ENCODE assay signal across 8 mouse cellular contexts in the genomic region with DNA sequence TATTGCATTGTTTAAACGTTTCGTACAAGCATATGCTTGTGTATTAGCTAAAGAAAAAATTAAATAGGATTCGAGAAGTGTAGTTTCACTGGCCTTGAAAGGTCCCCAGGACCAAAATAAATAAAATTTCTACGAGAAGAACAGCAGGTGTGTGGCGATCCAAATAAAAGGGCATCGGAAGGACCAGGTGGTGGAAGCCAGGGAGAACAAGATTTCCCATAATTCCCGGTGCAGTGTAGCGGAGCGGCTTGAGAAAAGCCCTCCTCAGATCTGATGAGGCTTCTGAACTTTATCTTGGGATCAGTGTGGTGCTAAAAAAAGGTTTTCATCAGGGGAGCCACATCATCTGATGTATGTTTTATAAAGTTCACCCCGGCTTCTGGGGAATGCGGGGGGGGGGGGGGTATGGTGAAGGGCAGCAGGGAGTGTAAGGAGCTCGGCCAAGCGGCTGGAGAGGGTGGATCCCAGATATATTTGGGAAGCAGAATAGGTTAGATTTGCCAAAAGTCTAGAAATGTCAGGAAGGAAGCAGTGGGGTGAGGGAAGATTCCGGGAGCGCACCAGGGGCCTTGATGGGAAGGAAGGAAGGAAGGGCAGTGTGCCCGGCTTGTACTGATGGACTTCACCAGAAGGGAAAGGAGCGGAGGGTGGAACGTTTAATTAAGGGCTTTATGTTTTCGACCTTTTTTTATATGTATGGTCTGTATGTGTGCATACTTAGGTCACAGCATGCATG. TPM values are rescaled to one million over a fixed set of nuclear protein-coding genes. Genes with fewer than 3 reads are reported as not detected.
A peak's percentile ranks its signal among the peaks of the same experiment; 100 is the strongest.
DNase-seq lines count a peak whose midpoint lies in the region; ATAC-seq and TF ChIP-seq lines count a peak whose summit lies in the region.

No protein-coding gene starts in this region.

- H3K9ac ChIP-seq in lung, embryonic 14.5 days, result no peak overlapping the region
- no peak overlapping the region for H3K9ac ChIP-seq in hindbrain, embryonic 15.5 days
- H3K9ac ChIP-seq in neural tube, embryonic 14.5 days (replicated peaks; ENCODE audit: low read depth, low read length), result no peak overlapping the region

- no peak overlapping the region for H3K4me3 ChIP-seq in lung, embryonic 14.5 days (ENCODE audit: low read depth, low read length)
- H3K4me3 ChIP-seq in hindbrain, embryonic 15.5 days, result 0 out of 2 replicates have a peak overlapping the region, but pooled peaks have one; percentile 0
- no peak overlapping the region for H3K4me3 ChIP-seq in neural tube, embryonic 14.5 days (ENCODE audit: low read depth, low read length)

- ATAC-seq in lung, embryonic 14.5 days (ENCODE audit: insufficient read depth), result no peak
- ATAC-seq in hindbrain, embryonic 15.5 days (ENCODE audit: low FRiP score, low read depth), result no peak
- no peak for ATAC-seq in neural tube, embryonic 14.5 days (ENCODE audit: low read depth)
- no peak for ATAC-seq in erythroid progenitor cell, adult 5-6 weeks (replicated peaks; ENCODE audit: low FRiP score, poor library complexity, severe bottlenecking)

- 64% methylated on average over 19 of the region's 19 CpGs for WGBS in lung, embryonic 14.5 days
- WGBS in hindbrain, embryonic 15.5 days, result 66% methylated on average over 19 of the region's 19 CpGs
- WGBS in neural tube, embryonic 14.5 days, result 76% methylated on average over 18 of the region's 19 CpGs

- peak overlapping the region; percentile 8; the same call in 1 of the 2 replicates for H3K4me2 ChIP-seq in lung, embryonic 14.5 days
- peak overlapping the region; percentile 78 for H3K4me2 ChIP-seq in hindbrain, embryonic 15.5 days
- 0 out of 2 replicates have a peak overlapping the region, but pooled peaks have one; percentile 5 for H3K4me2 ChIP-seq in neural tube, embryonic 14.5 days (ENCODE audit: low read depth, low read length)

- DNase-seq in lung, embryonic 14.5 days, result no peak
- no peak for DNase-seq in lung, postnatal 25 days (ENCODE audit: low spot score)
- DNase-seq in cerebellum, adult 9-10 months, result peak; percentile 75
- DNase-seq in urinary bladder, postnatal 14 days (ENCODE audit: low spot score), result no peak
- no peak for DNase-seq in left cerebral cortex, adult 11 months (ENCODE audit: low spot score)

- no peak for TF ChIP-seq CTCF in lung, embryonic 14.5 days (IDR thresholded peaks at IDR 0.05; ENCODE audit: low read depth)

- H3K27ac ChIP-seq in lung, embryonic 14.5 days (ENCODE audit: low read depth), result peak overlapping the region; percentile 13; the same call in 1 of the 2 replicates
- H3K27ac ChIP-seq in hindbrain, embryonic 15.5 days (replicated peaks), result 0 out of 2 replicates have a peak overlapping the region, but pooled peaks have one; percentile 99
- no peak overlapping the region for H3K27ac ChIP-seq in neural tube, embryonic 14.5 days (ENCODE audit: low read depth, low read length)

- no peaks in the 10 kb centered on the region for H3K36me3 ChIP-seq in lung, embryonic 14.5 days (ENCODE audit: insufficient read depth)
- no peaks in the 10 kb centered on the region for H3K36me3 ChIP-seq in hindbrain, embryonic 15.5 days
- no peaks in the 10 kb centered on the region for H3K36me3 ChIP-seq in neural tube, embryonic 14.5 days (ENCODE audit: control insufficient read depth, insufficient read depth, low read length)

- H3K9me3 ChIP-seq in lung, embryonic 14.5 days (ENCODE audit: low read depth, low read length), result no peaks in the 10 kb centered on the region
- H3K9me3 ChIP-seq in hindbrain, embryonic 15.5 days, result no peaks in the 10 kb centered on the region
- no peaks in the 10 kb centered on the region for H3K9me3 ChIP-seq in neural tube, embryonic 14.5 days (ENCODE audit: control insufficient read depth, low read length)

- H3K27me3 ChIP-seq in lung, embryonic 14.5 days (ENCODE audit: insufficient read depth, low read length), result no peaks in the 10 kb centered on the region
- H3K27me3 ChIP-seq in hindbrain, embryonic 15.5 days, result no peaks in the 10 kb centered on the region
- no peaks in the 10 kb centered on the region for H3K27me3 ChIP-seq in neural tube, embryonic 14.5 days (ENCODE audit: control insufficient read depth, insufficient read depth, low read length)

- peaks cover 5% of the 10 kb centered on the region; the same call in 1 of the 2 replicates for H3K4me1 ChIP-seq in lung, embryonic 14.5 days (ENCODE audit: insufficient read depth)
- peaks cover 28% of the 10 kb centered on the region for H3K4me1 ChIP-seq in hindbrain, embryonic 15.5 days (replicated peaks)
- peaks cover 9% of the 10 kb centered on the region; the same call in 1 of the 2 replicates for H3K4me1 ChIP-seq in neural tube, embryonic 14.5 days (ENCODE audit: control insufficient read depth, insufficient read depth, low read length)

RNA-seq across cellular contexts. Expression of a gene that starts 1.8 kb away (rescaled TPM):
- polyA plus RNA-seq in lung, embryonic 14.5 days (2014; fragmentation: Nextera tagmentation; extraction: Ambion mirVana), result 0.72 and 0.83 TPM in 2 replicates
- polyA plus RNA-seq in hindbrain, embryonic 15.5 days (2015; fragmentation: Nextera tagmentation; extraction: Ambion mirVana), result 0.76 and 0.79 TPM in 2 replicates
- polyA plus RNA-seq in neural tube, embryonic 14.5 days (2014; fragmentation: Nextera tagmentation; extraction: Ambion mirVana), result 0.92 TPM in 1 of 2 replicates, not detected in the other
- total RNA-seq in erythroid progenitor cell, adult 5-6 weeks (2015; ENCODE audit: low replicate concordance), result 11.5 TPM in 1 of 2 replicates, not detected in the other
- not detected in 2 replicates for total RNA-seq in erythroid progenitor cell, adult 5-6 weeks (2017; ENCODE audit: low replicate concordance)

RNA-seq across cellular contexts. Expression of a gene that starts 1.9 kb away (rescaled TPM):
- 1.0 and 1.1 TPM in 2 replicates for polyA plus RNA-seq in lung, embryonic 14.5 days (2014; fragmentation: Nextera tagmentation; extraction: Ambion mirVana)
- 2.0 and 2.7 TPM in 2 replicates for polyA plus RNA-seq in hindbrain, embryonic 15.5 days (2015; fragmentation: Nextera tagmentation; extraction: Ambion mirVana)
- 2.0 and 2.1 TPM in 2 replicates for polyA plus RNA-seq in neural tube, embryonic 14.5 days (2014; fragmentation: Nextera tagmentation; extraction: Ambion mirVana)
- 3.2 and 3.8 TPM in 2 replicates for total RNA-seq in erythroid progenitor cell, adult 5-6 weeks (2015; ENCODE audit: low replicate concordance)
- 1.3 and 2.7 TPM in 2 replicates for total RNA-seq in erythroid progenitor cell, adult 5-6 weeks (2017; ENCODE audit: low replicate concordance)

RNA-seq across cellular contexts. Expression of a gene that starts 11.5 kb away (rescaled TPM):
- polyA plus RNA-seq in lung, embryonic 14.5 days (2014; fragmentation: Nextera tagmentation; extraction: Ambion mirVana), result 24.1 and 25.9 TPM in 2 replicates
- 16.9 and 18.6 TPM in 2 replicates for polyA plus RNA-seq in hindbrain, embryonic 15.5 days (2015; fragmentation: Nextera tagmentation; extraction: Ambion mirVana)
- polyA plus RNA-seq in neural tube, embryonic 14.5 days (2014; fragmentation: Nextera tagmentation; extraction: Ambion mirVana), result 16.0 and 17.5 TPM in 2 replicates
- 15.5 and 22.7 TPM in 2 replicates for total RNA-seq in erythroid progenitor cell, adult 5-6 weeks (2015; ENCODE audit: low replicate concordance)
- 14.4 and 17.0 TPM in 2 replicates for total RNA-seq in erythroid progenitor cell, adult 5-6 weeks (2017; ENCODE audit: low replicate concordance)

RNA-seq across cellular contexts. Expression of a gene that starts 36.5 kb away (rescaled TPM):
- 14.9 and 15.0 TPM in 2 replicates for polyA plus RNA-seq in lung, embryonic 14.5 days (2014; fragmentation: Nextera tagmentation; extraction: Ambion mirVana)
- 26.4 and 32.0 TPM in 2 replicates for polyA plus RNA-seq in hindbrain, embryonic 15.5 days (2015; fragmentation: Nextera tagmentation; extraction: Ambion mirVana)
- polyA plus RNA-seq in neural tube, embryonic 14.5 days (2014; fragmentation: Nextera tagmentation; extraction: Ambion mirVana), result 15.5 and 16.6 TPM in 2 replicates
- total RNA-seq in erythroid progenitor cell, adult 5-6 weeks (2015; ENCODE audit: low replicate concordance), result 58.0 and 78.4 TPM in 2 replicates
- 45.3 and 70.0 TPM in 2 replicates for total RNA-seq in erythroid progenitor cell, adult 5-6 weeks (2017; ENCODE audit: low replicate concordance)

RNA-seq across cellular contexts. Expression of a gene that starts 45.3 kb away (rescaled TPM):
- polyA plus RNA-seq in lung, embryonic 14.5 days (2014; fragmentation: Nextera tagmentation; extraction: Ambion mirVana), result 12.4 and 13.6 TPM in 2 replicates
- polyA plus RNA-seq in hindbrain, embryonic 15.5 days (2015; fragmentation: Nextera tagmentation; extraction: Ambion mirVana), result 8.4 and 8.6 TPM in 2 replicates
- 0.92 and 1.8 TPM in 2 replicates for polyA plus RNA-seq in neural tube, embryonic 14.5 days (2014; fragmentation: Nextera tagmentation; extraction: Ambion mirVana)
- 11.7 and 27.8 TPM in 2 replicates for total RNA-seq in erythroid progenitor cell, adult 5-6 weeks (2015; ENCODE audit: low replicate concordance)
- 11.9 and 17.5 TPM in 2 replicates for total RNA-seq in erythroid progenitor cell, adult 5-6 weeks (2017; ENCODE audit: low replicate concordance)

Comparison
In these comparisons a context has a peak if more than half of its experiments do, and no peak if none do; other contexts are left out.
1. H3K4me2 ChIP-seq: peak in every context shown above with its lines; median percentile 78 in hindbrain, embryonic 15.5 days; 8 in lung, embryonic 14.5 days; 5 in neural tube, embryonic 14.5 days.